Comparison of ENCODE assay signal across 8 mouse cellular contexts in genomic region chr19:38043281-38043981, GRCm38 (mm10). TPM values are rescaled to one million over a fixed set of nuclear protein-coding genes. Genes with fewer than 3 reads are reported as not detected.
DNase-seq lines count a peak whose midpoint lies in the region; ATAC-seq and TF ChIP-seq lines count a peak whose summit lies in the region.

Myof (minus strand) TSS chr19:38043577.

- under 1% methylated on average over 28 of the region's 28 CpGs for WGBS in bone marrow, adult 2 months
- 2% methylated on average over 28 of the region's 28 CpGs for WGBS in hindbrain, embryonic 16.5 days
- WGBS in liver, embryonic 11.5 days, result under 1% methylated on average over 28 of the region's 28 CpGs
- 2% methylated on average over 28 of the region's 28 CpGs for WGBS in midbrain, postnatal 0 days

- H3K4me1 ChIP-seq in bone marrow, adult 2 months (ENCODE audit: control insufficient read depth, insufficient read depth, low read length), result no peaks in the 10 kb centered on the region; the same call in 1 of the 2 replicates
- H3K4me1 ChIP-seq in hindbrain, embryonic 16.5 days (ENCODE audit: control insufficient read depth, insufficient read depth, low read depth, low read length), result peaks cover 6% of the 10 kb centered on the region
- no peaks in the 10 kb centered on the region for H3K4me1 ChIP-seq in liver, embryonic 11.5 days (replicated peaks; ENCODE audit: control insufficient read depth, insufficient read depth, low read length)
- H3K4me1 ChIP-seq in midbrain, postnatal 0 days (ENCODE audit: insufficient read depth, low read length), result 0 out of 2 replicates have a peak, but pooled peaks cover 8% of the 10 kb centered on the region

- ATAC-seq in hindbrain, embryonic 16.5 days, result peak; percentile 50; the same call in 1 of the 2 replicates
- no peak for ATAC-seq in liver, embryonic 11.5 days (replicated peaks; ENCODE audit: low FRiP score)
- ATAC-seq in midbrain, postnatal 0 days (ENCODE audit: low FRiP score), result no peak

- H3K36me3 ChIP-seq in hindbrain, embryonic 16.5 days (ENCODE audit: control insufficient read depth, insufficient read depth, low read length), result no peaks in the 10 kb centered on the region
- H3K36me3 ChIP-seq in liver, embryonic 11.5 days (ENCODE audit: control insufficient read depth, insufficient read depth, low read length), result no peaks in the 10 kb centered on the region
- no peaks in the 10 kb centered on the region for H3K36me3 ChIP-seq in midbrain, postnatal 0 days (ENCODE audit: insufficient read depth, low read length)

- no peak for TF ChIP-seq POLR2A in bone marrow, adult 2 months (IDR thresholded peaks at IDR 0.05; ENCODE audit: borderline replicate concordance, control insufficient read depth, low read depth, low read length)

- TF ChIP-seq CTCF in bone marrow, adult 2 months (IDR thresholded peaks at IDR 0.05; ENCODE audit: control insufficient read depth, insufficient read depth, low read length), result no peak
- TF ChIP-seq CTCF in midbrain, postnatal 0 days (IDR thresholded peaks at IDR 0.05), result peak; percentile 63

- H3K4me3 ChIP-seq in bone marrow, adult 2 months (replicated peaks; ENCODE audit: control insufficient read depth, low read depth, low read length), result peak within 1 kb of the TSS; percentile 48
- H3K4me3 ChIP-seq in hindbrain, embryonic 16.5 days (ENCODE audit: low read length), result peak within 1 kb of the TSS; percentile 40
- H3K4me3 ChIP-seq in liver, embryonic 11.5 days (ENCODE audit: low read depth, low read length), result peak within 1 kb of the TSS; percentile 42
- H3K4me3 ChIP-seq in midbrain, postnatal 0 days (ENCODE audit: low read depth, low read length), result peak within 1 kb of the TSS; percentile 32

- peaks cover 7% of the 10 kb centered on the region for H3K27me3 ChIP-seq in hindbrain, embryonic 16.5 days (replicated peaks; ENCODE audit: control insufficient read depth, insufficient read depth, low read length)
- H3K27me3 ChIP-seq in liver, embryonic 11.5 days (replicated peaks; ENCODE audit: control insufficient read depth, insufficient read depth, low read length), result peaks cover 31% of the 10 kb centered on the region
- H3K27me3 ChIP-seq in midbrain, postnatal 0 days (ENCODE audit: insufficient read depth, low read length), result peaks cover 17% of the 10 kb centered on the region

- H3K27ac ChIP-seq in bone marrow, adult 2 months (ENCODE audit: control insufficient read depth, insufficient read depth, low read depth, low read length, poor library complexity), result no peak within 1 kb of the TSS
- H3K27ac ChIP-seq in hindbrain, embryonic 16.5 days (ENCODE audit: low read depth, low read length), result no peak within 1 kb of the TSS
- no peak within 1 kb of the TSS for H3K27ac ChIP-seq in liver, embryonic 11.5 days (ENCODE audit: low read depth, low read length)
- H3K27ac ChIP-seq in midbrain, postnatal 0 days (ENCODE audit: low read depth, low read length), result no peak within 1 kb of the TSS

- peak; percentile 36 to 46 for DNase-seq in cerebellum, postnatal 14 days
- no peak for DNase-seq in cerebellum, adult 11 months
- peak; percentile 68 for DNase-seq in gastrocnemius, postnatal 10 days
- peak; percentile 54 for DNase-seq in liver, embryonic 11.5 days (ENCODE audit: low spot score)
- peak; percentile 57 for DNase-seq in midbrain, postnatal 0 days (ENCODE audit: low spot score)
- peak; percentile 63 for DNase-seq in thymus, postnatal 4 days

- H3K9me3 ChIP-seq in hindbrain, embryonic 16.5 days (ENCODE audit: control insufficient read depth, low read length), result no peaks in the 10 kb centered on the region
- H3K9me3 ChIP-seq in liver, embryonic 11.5 days (ENCODE audit: control insufficient read depth, low read length), result no peaks in the 10 kb centered on the region
- no peaks in the 10 kb centered on the region for H3K9me3 ChIP-seq in midbrain, postnatal 0 days (ENCODE audit: low read length)

- peak within 1 kb of the TSS; percentile 54 for H3K9ac ChIP-seq in hindbrain, embryonic 16.5 days (ENCODE audit: low read depth, low read length)
- no peak within 1 kb of the TSS for H3K9ac ChIP-seq in liver, embryonic 11.5 days (ENCODE audit: low read depth, low read length)
- H3K9ac ChIP-seq in midbrain, postnatal 0 days (replicated peaks; ENCODE audit: low read length, poor library complexity, severe bottlenecking), result peak within 1 kb of the TSS; percentile 13; the same call in 1 of the 2 replicates

- peak within 1 kb of the TSS; percentile 72 for H3K4me2 ChIP-seq in hindbrain, embryonic 16.5 days (ENCODE audit: low read length)
- peak within 1 kb of the TSS; percentile 63 for H3K4me2 ChIP-seq in liver, embryonic 11.5 days
- peak within 1 kb of the TSS; percentile 75 for H3K4me2 ChIP-seq in midbrain, postnatal 0 days (ENCODE audit: low read depth, low read length, poor library complexity, severe bottlenecking)

RNA-seq across cellular contexts. Expression of gene Myof, which starts in this region (rescaled TPM):
- polyA plus RNA-seq in bone marrow, adult 2 months (2011; ENCODE audit: insufficient read depth, insufficient read length, low replicate concordance, missing spikeins), result 5.5 and 12.4 TPM in 2 replicates
- total RNA-seq in gastrocnemius, postnatal 10 days (2021), result 10 to 100 TPM in 1 of 2 experiments, 1 to 10 TPM in 1; 8.0 to 14.2 TPM
- 1.6 and 2.8 TPM in 2 replicates for polyA plus RNA-seq in hindbrain, embryonic 16.5 days (2015; fragmentation: Nextera tagmentation; extraction: Ambion mirVana)
- 3.0 and 4.4 TPM in 2 replicates for polyA plus RNA-seq in liver, embryonic 11.5 days (2014; fragmentation: Nextera tagmentation; extraction: Ambion mirVana)
- total RNA-seq in midbrain, postnatal 0 days (2014; rRNA removed), result 5.4 and 6.5 TPM in 2 replicates
- 1.9 and 2.1 TPM in 2 replicates for polyA plus RNA-seq in midbrain, postnatal 0 days (2015; fragmentation: Nextera tagmentation; extraction: Ambion mirVana)
